Mouse (Mus musculus) spleen, adult 2 months (tissue): Measurements from ENCODE around the gene Fam83e.

Experiments
- CTCF ChIP-seq: fragments of 200-500 bp; IDR thresholded peaks from 2 replicates; pipeline ENCODE4 v1.5.1; 2011; ENCODE audit warnings: mild to moderate bottlenecking, inconsistent platforms; ENCODE audit not compliant: insufficient read depth, insufficient read length, insufficient replicate concordance; ENCODE audit errors: extremely low read depth
- POLR2A ChIP-seq: fragments of 200-500 bp; IDR thresholded peaks from 2 replicates; pipeline ENCODE4 v1.6.1; 2011; ENCODE audit warnings: low read depth, low read length, inconsistent platforms

DNA sequence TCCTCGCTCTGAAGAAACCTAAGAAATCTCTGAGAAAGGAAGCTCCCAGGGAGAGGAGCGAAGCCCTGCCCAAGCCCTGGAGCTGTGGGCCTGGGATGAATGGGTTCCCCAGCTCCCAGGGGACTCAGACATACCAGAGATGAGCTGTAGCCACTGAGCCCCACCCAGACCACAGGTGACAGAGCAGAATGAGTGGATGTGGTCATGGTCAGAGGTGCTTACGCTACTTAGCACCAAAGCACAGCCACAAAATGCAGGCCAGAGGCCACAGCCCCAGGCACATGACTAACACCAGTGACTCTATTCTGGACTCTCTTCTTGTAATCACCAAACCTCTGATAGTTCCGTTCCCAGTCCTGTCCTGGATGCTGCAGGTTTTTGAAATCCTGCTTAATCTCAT lies 50.1 kb downstream of the Fam83e start:
- no peak for TF ChIP-seq CTCF
- no peak for TF ChIP-seq POLR2A
